Mouse (Mus musculus) ES-Bruce4 (cell line): ENCODE data around the gene Dtwd1.

ENCODE experiments used
- CTCF ChIP-seq: IDR thresholded peaks from one replicate; pipeline ENCODE4 v1.8.1; 2011; ENCODE audit warnings: low read depth, low read length
- EP300 ChIP-seq: IDR thresholded peaks from 2 replicates; pipeline ENCODE4 v1.6.1; 2011; ENCODE audit warnings: low read depth, low read length; ENCODE audit not compliant: insufficient read depth

DNA sequence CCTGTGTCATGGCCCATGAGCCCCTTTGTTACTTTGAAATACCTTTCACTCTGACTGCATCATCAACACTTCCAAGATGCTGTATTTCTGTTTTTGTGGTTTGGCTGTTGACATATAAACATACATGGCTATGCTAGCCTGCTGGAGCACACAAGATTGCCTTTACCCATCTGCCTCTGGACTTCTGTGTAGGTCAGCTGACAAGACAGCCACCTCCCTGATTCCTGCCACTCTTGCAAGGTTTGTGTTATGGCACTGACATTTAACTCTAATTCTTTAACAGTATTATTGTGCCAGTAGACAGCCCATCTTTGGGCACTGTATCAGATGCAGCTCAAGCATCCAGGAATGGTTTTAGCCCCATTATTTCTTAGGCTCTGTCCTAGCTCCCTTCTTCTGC is 14.4 kb downstream of the Dtwd1 start:
- no peak for TF ChIP-seq CTCF
- no peak for TF ChIP-seq EP300
